Comparison of ENCODE assay signal across 8 mouse cellular contexts in the genomic region with DNA sequence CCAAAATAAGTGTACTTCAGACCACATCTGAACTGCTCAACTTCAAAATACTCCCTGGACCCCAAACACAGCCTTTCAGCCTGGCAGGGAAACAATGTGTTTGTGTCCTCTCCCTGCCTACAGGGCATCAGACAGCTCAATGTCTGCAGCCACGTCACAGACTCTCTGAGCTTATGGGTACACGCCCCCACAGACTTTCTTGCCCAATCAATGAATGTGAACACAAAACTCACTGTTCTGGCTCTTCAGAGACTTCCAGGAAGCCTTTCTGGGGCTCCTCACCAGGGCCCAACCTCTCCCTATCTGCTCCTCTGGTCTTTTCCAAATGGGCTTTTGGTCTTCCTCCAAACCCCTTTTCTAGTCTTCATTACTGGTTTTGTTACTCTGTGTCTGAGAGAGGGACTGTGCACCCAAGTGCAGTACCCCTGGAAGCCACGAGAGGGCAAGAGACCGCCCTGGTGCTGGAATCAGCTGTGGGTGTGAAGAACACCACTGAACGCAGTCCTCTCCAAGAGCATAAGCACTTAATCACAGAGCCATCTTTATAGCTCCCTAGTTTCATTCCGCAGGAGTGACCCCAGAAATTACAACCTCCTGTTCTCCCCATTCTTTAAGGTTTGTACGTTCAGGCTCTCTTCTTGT. TPM values are rescaled to one million over a fixed set of nuclear protein-coding genes. Genes with fewer than 3 reads are reported as not detected.
A peak's percentile ranks its signal among the peaks of the same experiment; 100 is the strongest.
DNase-seq lines count a peak whose midpoint lies in the region; ATAC-seq and TF ChIP-seq lines count a peak whose summit lies in the region.

No protein-coding gene starts in this region.

- H3K79me2 ChIP-seq in CH12.LX (replicated peaks; ENCODE audit: control insufficient read depth, extremely low read depth, insufficient read depth, poor library complexity, severe bottlenecking), result no peaks in the 10 kb centered on the region; the same call in none of the 2 replicates

- dilution Hi-C loops in CH12.LX (cut with MboI; ENCODE audit: extremely low pct_ligation_motif_present, extremely low pct_unique_long_range_greater_than_20kb, low sequenced_read_pairs), result no loop called here

- no peak for TF ChIP-seq EP300 in CH12.LX (IDR thresholded peaks at IDR 0.05; ENCODE audit: low read length)
- TF ChIP-seq EP300 in stomach, postnatal 0 days (optimal IDR thresholded peaks at IDR 0.05), result no peak

- H3K27me3 ChIP-seq in hindbrain, postnatal 0 days (ENCODE audit: insufficient read depth, low read length), result no peaks in the 10 kb centered on the region
- no peaks in the 10 kb centered on the region for H3K27me3 ChIP-seq in hindbrain, embryonic 16.5 days (replicated peaks; ENCODE audit: control insufficient read depth, insufficient read depth, low read length)
- no peaks in the 10 kb centered on the region for H3K27me3 ChIP-seq in CH12.LX (replicated peaks)
- no peaks in the 10 kb centered on the region for H3K27me3 ChIP-seq in stomach, postnatal 0 days (ENCODE audit: control insufficient read depth, insufficient read depth, low read length)
- H3K27me3 ChIP-seq in hindbrain, embryonic 13.5 days, result no peaks in the 10 kb centered on the region

- TF ChIP-seq RAD21 in CH12.LX (IDR thresholded peaks at IDR 0.05; ENCODE audit: low read depth, low read length), result peak; percentile 62

- no peak overlapping the region for H3K9ac ChIP-seq in hindbrain, postnatal 0 days (replicated peaks; ENCODE audit: low read length)
- no peak overlapping the region for H3K9ac ChIP-seq in hindbrain, embryonic 16.5 days (ENCODE audit: low read depth, low read length)
- H3K9ac ChIP-seq in CH12.LX (ENCODE audit: insufficient read depth, low read depth), result no peak overlapping the region
- no peak overlapping the region for H3K9ac ChIP-seq in stomach, postnatal 0 days (ENCODE audit: low read length)
- no peak overlapping the region for H3K9ac ChIP-seq in hindbrain, embryonic 13.5 days

- no peak overlapping the region for H3K27ac ChIP-seq in hindbrain, postnatal 0 days
- no peak overlapping the region for H3K27ac ChIP-seq in hindbrain, embryonic 16.5 days (ENCODE audit: low read depth, low read length)
- H3K27ac ChIP-seq in CH12.LX (ENCODE audit: insufficient read depth, low read depth), result no peak overlapping the region
- H3K27ac ChIP-seq in bone marrow macrophage, adult 2 months (ENCODE audit: insufficient read depth, low read depth, low read length), result no peak overlapping the region
- H3K27ac ChIP-seq in stomach, postnatal 0 days (replicated peaks), result peak overlapping the region; percentile 46
- no peak overlapping the region for H3K27ac ChIP-seq in hindbrain, embryonic 13.5 days

- peak; percentile 47 for DNase-seq in hindbrain, postnatal 0 days (ENCODE audit: low spot score)
- DNase-seq in CH12.LX (ENCODE audit: extremely low read depth), result peak; percentile 54
- peak; percentile 84 for DNase-seq in lung, postnatal 10 days
- peak; percentile 75 for DNase-seq in stomach, postnatal 0 days (ENCODE audit: low spot score)

- no peak overlapping the region for H3K4me3 ChIP-seq in hindbrain, postnatal 0 days (ENCODE audit: low read length)
- no peak overlapping the region for H3K4me3 ChIP-seq in hindbrain, embryonic 16.5 days (ENCODE audit: low read length)
- H3K4me3 ChIP-seq in CH12.LX (replicated peaks in 1 of 3; ENCODE audit: low read depth in 2 of 3, low read length in 2 of 3, poor library complexity in 1 of 3), result no peak overlapping the region
- no peak overlapping the region for H3K4me3 ChIP-seq in bone marrow macrophage, adult 2 months (ENCODE audit: insufficient read depth, low read length)
- H3K4me3 ChIP-seq in stomach, postnatal 0 days (ENCODE audit: low read depth, low read length), result no peak overlapping the region
- H3K4me3 ChIP-seq in hindbrain, embryonic 13.5 days, result no peak overlapping the region

- in situ Hi-C loops in CH12.LX (cut with MboI; ENCODE audit: low pct_ligation_motif_present, low pct_unique_long_range_greater_than_20kb, low sequenced_read_pairs), result no loop called here

- peaks cover 78% of the 10 kb centered on the region for H3K36me3 ChIP-seq in hindbrain, postnatal 0 days (ENCODE audit: insufficient read depth, low read length)
- peaks cover 69% of the 10 kb centered on the region for H3K36me3 ChIP-seq in hindbrain, embryonic 16.5 days (ENCODE audit: control insufficient read depth, insufficient read depth, low read length)
- peaks cover 72 to 98% of the 10 kb centered on the region in 2 experiments for H3K36me3 ChIP-seq in CH12.LX (replicated peaks in 1 of 2; ENCODE audit: control insufficient read depth in 1 of 2, insufficient read depth in 1 of 2, low read length in 1 of 2)
- peaks cover 55% of the 10 kb centered on the region for H3K36me3 ChIP-seq in stomach, postnatal 0 days (ENCODE audit: control insufficient read depth, insufficient read depth, low read length)
- peaks cover 99% of the 10 kb centered on the region for H3K36me3 ChIP-seq in hindbrain, embryonic 13.5 days

- ATAC-seq in hindbrain, postnatal 0 days, result peak; percentile 77
- no peak for ATAC-seq in hindbrain, embryonic 16.5 days
- peak; percentile 68 to 70; a peak in 3 of 4 replicates for ATAC-seq in hematopoietic stem cell, adult 5-6 weeks (replicated peaks in 1 of 2; ENCODE audit: insufficient read depth in 1 of 2, low FRiP score in 2 of 2, low TSS enrichment in 1 of 2, low read depth in 1 of 2, poor library complexity in 2 of 2, severe bottlenecking in 2 of 2)
- ATAC-seq in stomach, postnatal 0 days (ENCODE audit: low FRiP score, low TSS enrichment), result peak; percentile 73
- ATAC-seq in hindbrain, embryonic 13.5 days (ENCODE audit: low FRiP score), result no peak

- TF ChIP-seq POLR2A in CH12.LX (IDR thresholded peaks at IDR 0.05; ENCODE audit: low read depth, low read length), result no peak
- no peak for TF ChIP-seq POLR2A in bone marrow macrophage, adult 2 months (IDR thresholded peaks at IDR 0.05; ENCODE audit: borderline replicate concordance, low read depth, low read length)

- 64% methylated on average over 7 of the region's 7 CpGs for WGBS in hindbrain, postnatal 0 days
- 68% methylated on average over 7 of the region's 7 CpGs for WGBS in hindbrain, embryonic 16.5 days
- WGBS in stomach, postnatal 0 days, result 67% methylated on average over 7 of the region's 7 CpGs
- WGBS in hindbrain, embryonic 13.5 days, result 70% methylated on average over 7 of the region's 7 CpGs

- H3K9me3 ChIP-seq in hindbrain, postnatal 0 days (ENCODE audit: low read length), result no peaks in the 10 kb centered on the region
- no peaks in the 10 kb centered on the region for H3K9me3 ChIP-seq in hindbrain, embryonic 16.5 days (ENCODE audit: control insufficient read depth, low read length)
- no peaks in the 10 kb centered on the region for H3K9me3 ChIP-seq in CH12.LX (replicated peaks; ENCODE audit: low read length)
- H3K9me3 ChIP-seq in stomach, postnatal 0 days (ENCODE audit: control insufficient read depth, low read length), result no peaks in the 10 kb centered on the region
- H3K9me3 ChIP-seq in hindbrain, embryonic 13.5 days, result no peaks in the 10 kb centered on the region

- H3K4me2 ChIP-seq in hindbrain, postnatal 0 days (ENCODE audit: low read depth, low read length), result no peak overlapping the region
- no peak overlapping the region for H3K4me2 ChIP-seq in hindbrain, embryonic 16.5 days (ENCODE audit: low read length)
- no peak overlapping the region for H3K4me2 ChIP-seq in CH12.LX (ENCODE audit: insufficient read depth, low read depth, poor library complexity, severe bottlenecking)
- no peak overlapping the region for H3K4me2 ChIP-seq in stomach, postnatal 0 days (replicated peaks; ENCODE audit: low read depth)
- no peak overlapping the region for H3K4me2 ChIP-seq in hindbrain, embryonic 13.5 days

- no peaks in the 10 kb centered on the region for H3K4me1 ChIP-seq in hindbrain, postnatal 0 days (ENCODE audit: insufficient read depth, low read length)
- H3K4me1 ChIP-seq in hindbrain, embryonic 16.5 days (ENCODE audit: control insufficient read depth, insufficient read depth, low read depth, low read length), result no peaks in the 10 kb centered on the region
- no peaks in the 10 kb centered on the region for H3K4me1 ChIP-seq in CH12.LX (ENCODE audit: control insufficient read depth in 1 of 2, insufficient read depth in 2 of 2)
- no peaks in the 10 kb centered on the region for H3K4me1 ChIP-seq in bone marrow macrophage, adult 2 months (ENCODE audit: control insufficient read depth, insufficient read depth, low read length)
- H3K4me1 ChIP-seq in stomach, postnatal 0 days (replicated peaks; ENCODE audit: control insufficient read depth, insufficient read depth), result no peaks in the 10 kb centered on the region
- H3K4me1 ChIP-seq in hindbrain, embryonic 13.5 days (replicated peaks), result no peaks in the 10 kb centered on the region

- TF ChIP-seq CTCF in hindbrain, postnatal 0 days (IDR thresholded peaks at IDR 0.05; ENCODE audit: low read depth), result peak; percentile 80
- TF ChIP-seq CTCF in CH12.LX (conservative IDR thresholded peaks at IDR 0.05 in 1 of 2, IDR thresholded peaks at IDR 0.05 in 1 of 2; ENCODE audit: low read depth in 2 of 2, low read length in 2 of 2), result peak; percentile 84 to 86
- peak; percentile 82 for TF ChIP-seq CTCF in bone marrow macrophage, adult 2 months (IDR thresholded peaks at IDR 0.05; ENCODE audit: low read depth, low read length)
- TF ChIP-seq CTCF in stomach, postnatal 0 days (IDR thresholded peaks at IDR 0.05; ENCODE audit: low read depth), result peak; percentile 84

RNA-seq across cellular contexts. Expression of gene Prr12, which starts 14.8 kb away (rescaled TPM):
- 14.0 and 18.1 TPM in 2 replicates for total RNA-seq in hindbrain, postnatal 0 days (2014; rRNA removed)
- polyA plus RNA-seq in hindbrain, postnatal 0 days (2015; fragmentation: Nextera tagmentation; extraction: Ambion mirVana), result 7.5 and 9.2 TPM in 2 replicates
- polyA plus RNA-seq in hindbrain, embryonic 16.5 days (2015; fragmentation: Nextera tagmentation; extraction: Ambion mirVana), result 12.8 and 13.4 TPM in 2 replicates
- 5.7 and 6.5 TPM in 2 replicates for total RNA-seq in CH12.LX (2012; rRNA removed)
- 1.1 and 1.2 TPM in 2 replicates for total RNA-seq in CH12.LX (2014; rRNA removed)
- 18.0 and 20.5 TPM in 2 replicates for polyA plus RNA-seq in CH12.LX (2012; ENCODE audit: insufficient read length, low read depth)
- polyA plus RNA-seq in bone marrow macrophage, adult 2 months (2012; ENCODE audit: insufficient read depth, insufficient read length, missing spikeins), result 19.3 and 22.5 TPM in 2 replicates
- 3.9 and 4.6 TPM in 2 replicates for total RNA-seq in hematopoietic stem cell, adult 5-6 weeks (2017)
- 3.4 and 3.8 TPM in 2 replicates for polyA plus RNA-seq in stomach, postnatal 0 days (2015; fragmentation: Nextera tagmentation; extraction: Ambion mirVana)
- polyA plus RNA-seq in hindbrain, embryonic 13.5 days (2015; fragmentation: Nextera tagmentation; extraction: Ambion mirVana), result 13.8 and 14.5 TPM in 2 replicates

RNA-seq across cellular contexts. Expression of gene Rras, which starts 20.1 kb away (rescaled TPM):
- total RNA-seq in hindbrain, postnatal 0 days (2014; rRNA removed), result 8.4 and 18.6 TPM in 2 replicates
- polyA plus RNA-seq in hindbrain, postnatal 0 days (2015; fragmentation: Nextera tagmentation; extraction: Ambion mirVana), result 15.8 and 16.9 TPM in 2 replicates
- 13.1 and 16.7 TPM in 2 replicates for polyA plus RNA-seq in hindbrain, embryonic 16.5 days (2015; fragmentation: Nextera tagmentation; extraction: Ambion mirVana)
- 5.0 and 10.6 TPM in 2 replicates for total RNA-seq in CH12.LX (2012; rRNA removed)
- 6.6 and 7.2 TPM in 2 replicates for total RNA-seq in CH12.LX (2014; rRNA removed)
- polyA plus RNA-seq in CH12.LX (2012; ENCODE audit: insufficient read length, low read depth), result 18.5 and 19.8 TPM in 2 replicates
- polyA plus RNA-seq in bone marrow macrophage, adult 2 months (2012; ENCODE audit: insufficient read depth, insufficient read length, missing spikeins), result 119 and 123 TPM in 2 replicates
- total RNA-seq in hematopoietic stem cell, adult 5-6 weeks (2017), result 1.9 and 9.0 TPM in 2 replicates
- 81.5 and 87.2 TPM in 2 replicates for polyA plus RNA-seq in stomach, postnatal 0 days (2015; fragmentation: Nextera tagmentation; extraction: Ambion mirVana)
- polyA plus RNA-seq in hindbrain, embryonic 13.5 days (2015; fragmentation: Nextera tagmentation; extraction: Ambion mirVana), result 11.5 and 15.4 TPM in 2 replicates

RNA-seq across cellular contexts. Expression of gene Scaf1, which starts 21.7 kb away (rescaled TPM):
- 76.7 and 77.7 TPM in 2 replicates for total RNA-seq in hindbrain, postnatal 0 days (2014; rRNA removed)
- polyA plus RNA-seq in hindbrain, postnatal 0 days (2015; fragmentation: Nextera tagmentation; extraction: Ambion mirVana), result 40.7 and 45.6 TPM in 2 replicates
- polyA plus RNA-seq in hindbrain, embryonic 16.5 days (2015; fragmentation: Nextera tagmentation; extraction: Ambion mirVana), result 38.6 and 47.1 TPM in 2 replicates
- 15.5 and 18.2 TPM in 2 replicates for total RNA-seq in CH12.LX (2012; rRNA removed)
- total RNA-seq in CH12.LX (2014; rRNA removed), result 5.4 and 6.1 TPM in 2 replicates
- polyA plus RNA-seq in CH12.LX (2012; ENCODE audit: insufficient read length, low read depth), result 38.9 and 41.9 TPM in 2 replicates
- polyA plus RNA-seq in bone marrow macrophage, adult 2 months (2012; ENCODE audit: insufficient read depth, insufficient read length, missing spikeins), result 44.3 and 47.3 TPM in 2 replicates
- total RNA-seq in hematopoietic stem cell, adult 5-6 weeks (2017), result 11.3 and 13.8 TPM in 2 replicates
- polyA plus RNA-seq in stomach, postnatal 0 days (2015; fragmentation: Nextera tagmentation; extraction: Ambion mirVana), result 14.9 and 18.6 TPM in 2 replicates
- 42.4 and 45.2 TPM in 2 replicates for polyA plus RNA-seq in hindbrain, embryonic 13.5 days (2015; fragmentation: Nextera tagmentation; extraction: Ambion mirVana)

RNA-seq across cellular contexts. Expression of gene Nosip, which starts 24.4 kb away (rescaled TPM):
- total RNA-seq in hindbrain, postnatal 0 days (2014; rRNA removed), result 72.9 and 83.1 TPM in 2 replicates
- 64.5 and 67.4 TPM in 2 replicates for polyA plus RNA-seq in hindbrain, postnatal 0 days (2015; fragmentation: Nextera tagmentation; extraction: Ambion mirVana)
- polyA plus RNA-seq in hindbrain, embryonic 16.5 days (2015; fragmentation: Nextera tagmentation; extraction: Ambion mirVana), result 68.8 and 69.0 TPM in 2 replicates
- total RNA-seq in CH12.LX (2012; rRNA removed), result 73.2 and 86.8 TPM in 2 replicates
- 79.3 and 81.4 TPM in 2 replicates for total RNA-seq in CH12.LX (2014; rRNA removed)
- 72.4 and 83.9 TPM in 2 replicates for polyA plus RNA-seq in CH12.LX (2012; ENCODE audit: insufficient read length, low read depth)
- 68.2 and 68.9 TPM in 2 replicates for polyA plus RNA-seq in bone marrow macrophage, adult 2 months (2012; ENCODE audit: insufficient read depth, insufficient read length, missing spikeins)
- 56.2 and 72.8 TPM in 2 replicates for total RNA-seq in hematopoietic stem cell, adult 5-6 weeks (2017)
- 43.0 and 44.1 TPM in 2 replicates for polyA plus RNA-seq in stomach, postnatal 0 days (2015; fragmentation: Nextera tagmentation; extraction: Ambion mirVana)
- 58.0 and 58.5 TPM in 2 replicates for polyA plus RNA-seq in hindbrain, embryonic 13.5 days (2015; fragmentation: Nextera tagmentation; extraction: Ambion mirVana)

RNA-seq across cellular contexts. Expression of gene Prrg2, which starts 24.6 kb away (rescaled TPM):
- 10.5 and 12.4 TPM in 2 replicates for total RNA-seq in hindbrain, postnatal 0 days (2014; rRNA removed)
- 15.3 and 17.2 TPM in 2 replicates for polyA plus RNA-seq in hindbrain, postnatal 0 days (2015; fragmentation: Nextera tagmentation; extraction: Ambion mirVana)
- 15.7 and 16.7 TPM in 2 replicates for polyA plus RNA-seq in hindbrain, embryonic 16.5 days (2015; fragmentation: Nextera tagmentation; extraction: Ambion mirVana)
- 7.1 and 7.6 TPM in 2 replicates for total RNA-seq in CH12.LX (2012; rRNA removed)
- total RNA-seq in CH12.LX (2014; rRNA removed), result 6.1 and 6.7 TPM in 2 replicates
- 7.2 and 7.7 TPM in 2 replicates for polyA plus RNA-seq in CH12.LX (2012; ENCODE audit: insufficient read length, low read depth)
- 22.9 and 23.6 TPM in 2 replicates for polyA plus RNA-seq in bone marrow macrophage, adult 2 months (2012; ENCODE audit: insufficient read depth, insufficient read length, missing spikeins)
- total RNA-seq in hematopoietic stem cell, adult 5-6 weeks (2017), result 6.6 and 6.7 TPM in 2 replicates
- polyA plus RNA-seq in stomach, postnatal 0 days (2015; fragmentation: Nextera tagmentation; extraction: Ambion mirVana), result 33.6 and 37.4 TPM in 2 replicates
- 14.8 and 17.1 TPM in 2 replicates for polyA plus RNA-seq in hindbrain, embryonic 13.5 days (2015; fragmentation: Nextera tagmentation; extraction: Ambion mirVana)

Comparison
In these comparisons a context has a peak if more than half of its experiments do, and no peak if none do; other contexts are left out.
1. ATAC-seq: peak in hindbrain, postnatal 0 days (single experiment), hematopoietic stem cell, adult 5-6 weeks (2 of 2) and stomach, postnatal 0 days (single experiment); none in hindbrain, embryonic 16.5 days (single experiment) and hindbrain, embryonic 13.5 days (single experiment).
2. Peak in every context shown above with its lines, with median percentiles within 50 percentile points of each other: DNase-seq and CTCF ChIP-seq.